Mouse (Mus musculus) liver, adult 2 months (tissue): Measurements from ENCODE around the gene Zc3h13.

Source experiments
- CTCF ChIP-seq: fragments of 200-500 bp; IDR thresholded peaks from 2 replicates; pipeline ENCODE4 v1.5.1; 2011; ENCODE audit warnings: low read depth, low read length, control low read depth
- POLR2A ChIP-seq: fragments of 200-500 bp; IDR thresholded peaks from 2 replicates; pipeline ENCODE4 v1.6.1; 2011; ENCODE audit warnings: low read length, control low read depth; ENCODE audit not compliant: insufficient read depth; ENCODE audit errors: extremely low read depth

GRCm38 (mm10) chr14:75242087-75242486 lies 42.1 kb upstream of the Zc3h13 start, which contains the start of gene Cpb2:
- TF ChIP-seq POLR2A: no peak
- TF ChIP-seq CTCF: no peak
